Mouse (Mus musculus) heart, adult 11 months (tissue): ENCODE measurements around the gene Gm28539.
A peak's percentile ranks its signal among the peaks of the same experiment; 100 is the strongest.

Experiments
- DNase-seq: peaks from one replicate; pipeline ENCODE4 v3.0.0; 2022

Gm28539 gene

GRCm38 (mm10) chr16:18858551-18858950, 22.2 kb downstream of the Gm28539 start:
- peak; percentile 90 for DNase-seq

GRCm38 (mm10) chr16:18860186-18860585, 23.8 kb downstream of the Gm28539 start:
- peak; percentile 97 for DNase-seq

- DNase-seq: peak; percentile 36
Measured at GRCm38 (mm10) chr16:18870495-18870894, 34.1 kb downstream of the Gm28539 start.

- DNase-seq: no peak
Measured at GRCm38 (mm10) chr16:18876091-18876441, 39.7 kb downstream of the Gm28539 start.

- DNase-seq: peak; percentile 100
Measured at GRCm38 (mm10) chr16:18876442-18877308, 40.3 kb downstream of the Gm28539 start, which contains the start of the genes Mrpl40 and Hira. Mrpl40 (minus strand) TSS chr16:18876862. Hira (plus strand) TSS chr16:18877037.

GRCm38 (mm10) chr16:18877386-18878090, 41.2 kb downstream of the Gm28539 start:
- DNase-seq: no peak

GRCm38 (mm10) chr16:18878091-18878720, 41.8 kb downstream of the Gm28539 start:
- DNase-seq: peak; percentile 86

- DNase-seq: no peak
Measured at GRCm38 (mm10) chr16:18884044-18884443, 47.7 kb downstream of the Gm28539 start.

GRCm38 (mm10) chr16:18893840-18894372, 57.5 kb downstream of the Gm28539 start:
- DNase-seq: peak; percentile 21

GRCm38 (mm10) chr16:18895249-18895648, 58.9 kb downstream of the Gm28539 start:
- DNase-seq: peak; percentile 27

- peak; percentile 93 for DNase-seq
Measured at GRCm38 (mm10) chr16:18896429-18896828, 60.0 kb downstream of the Gm28539 start.

GRCm38 (mm10) chr16:18905648-18906047, 69.3 kb downstream of the Gm28539 start:
- peak; percentile 55 for DNase-seq

- no peak for DNase-seq
Measured at GRCm38 (mm10) chr16:18916064-18916463, 79.7 kb downstream of the Gm28539 start.

- DNase-seq: no peak
Measured at GRCm38 (mm10) chr16:18921771-18922170, 85.4 kb downstream of the Gm28539 start.

- DNase-seq: no peak
Measured at GRCm38 (mm10) chr16:18927963-18928362, 91.6 kb downstream of the Gm28539 start.

GRCm38 (mm10) chr16:18938321-18939082, 102.1 kb downstream of the Gm28539 start:
- DNase-seq: peak; percentile 61

- DNase-seq: no peak
Measured at GRCm38 (mm10) chr16:18943906-18944305, 107.5 kb downstream of the Gm28539 start.

GRCm38 (mm10) chr16:18948941-18949340, 112.6 kb downstream of the Gm28539 start:
- no peak for DNase-seq

- DNase-seq: no peak
Measured at GRCm38 (mm10) chr16:18950351-18950750, 114.0 kb downstream of the Gm28539 start.

GRCm38 (mm10) chr16:18952813-18953212, 116.4 kb downstream of the Gm28539 start:
- no peak for DNase-seq

GRCm38 (mm10) chr16:18955070-18955469, 118.7 kb downstream of the Gm28539 start:
- DNase-seq: no peak

- no peak for DNase-seq
Measured at GRCm38 (mm10) chr16:18963486-18963885, 127.1 kb downstream of the Gm28539 start.
